Mouse (Mus musculus): ENCODE results near the gene Cerkl.

Cerkl gene

GRCm38 (mm10) chr2:79442906-79443305, 13.7 kb downstream of the Cerkl start:
- DNase-seq = no peak

GRCm38 (mm10) chr2:79442227-79442626, 14.4 kb downstream of the Cerkl start:
- DNase-seq = no peak

GRCm38 (mm10) chr2:79430061-79430460, 26.5 kb downstream of the Cerkl start:
- DNase-seq = no peak

GRCm38 (mm10) chr2:79429650-79430049, 26.9 kb downstream of the Cerkl start:
- DNase-seq = peak; percentile 32 to 54

- DNase-seq = no peak
These were observed 27.5 kb downstream of the Cerkl start for GRCm38 (mm10) chr2:79429108-79429507.

GRCm38 (mm10) chr2:79428569-79429104, 27.9 kb downstream of the Cerkl start:
- DNase-seq = peak; percentile 32 to 39

GRCm38 (mm10) chr2:79428022-79428421, 28.6 kb downstream of the Cerkl start:
- no peak for DNase-seq

- no peak for DNase-seq
These were observed 34.9 kb downstream of the Cerkl start for GRCm38 (mm10) chr2:79421696-79422095.

- DNase-seq = no peak
These were observed 42.1 kb downstream of the Cerkl start for GRCm38 (mm10) chr2:79414505-79414904.

GRCm38 (mm10) chr2:79410903-79411255, 45.7 kb downstream of the Cerkl start:
- DNase-seq = no peak

GRCm38 (mm10) chr2:79410247-79410902, 46.2 kb downstream of the Cerkl start:
- no peak for DNase-seq

GRCm38 (mm10) chr2:79405661-79406405, 50.8 kb downstream of the Cerkl start:
- no peak for DNase-seq

GRCm38 (mm10) chr2:79400045-79400444, 56.5 kb downstream of the Cerkl start:
- no peak for DNase-seq

GRCm38 (mm10) chr2:79399234-79400000, 57.2 kb downstream of the Cerkl start:
- no peak for DNase-seq

GRCm38 (mm10) chr2:79398831-79399230, 57.8 kb downstream of the Cerkl start:
- DNase-seq = no peak

GRCm38 (mm10) chr2:79398343-79398742, 58.2 kb downstream of the Cerkl start:
- DNase-seq = no peak

- DNase-seq = no peak
These were observed 59.5 kb downstream of the Cerkl start for GRCm38 (mm10) chr2:79397107-79397506.

- DNase-seq = no peak
These were observed 77.2 kb downstream of the Cerkl start for GRCm38 (mm10) chr2:79379087-79380041.

- no peak for DNase-seq
These were observed 78.1 kb downstream of the Cerkl start for GRCm38 (mm10) chr2:79378346-79379086.

- peak in 1 of 2 experiments; percentile 15 for DNase-seq
These were observed 83.9 kb downstream of the Cerkl start for GRCm38 (mm10) chr2:79372486-79373200.

GRCm38 (mm10) chr2:79372154-79372467, 84.5 kb downstream of the Cerkl start:
- no peak for DNase-seq

All from lung, adult 18-20 months (tissue).